Mouse (Mus musculus): ENCODE data around the gene Nlgn2.
"Not testable (repeated sequence)": the region's sequence is repeated elsewhere in the genome, so short reads cannot be mapped to it uniquely, and the experiment has no call there.

The Nlgn2 gene

DNA sequence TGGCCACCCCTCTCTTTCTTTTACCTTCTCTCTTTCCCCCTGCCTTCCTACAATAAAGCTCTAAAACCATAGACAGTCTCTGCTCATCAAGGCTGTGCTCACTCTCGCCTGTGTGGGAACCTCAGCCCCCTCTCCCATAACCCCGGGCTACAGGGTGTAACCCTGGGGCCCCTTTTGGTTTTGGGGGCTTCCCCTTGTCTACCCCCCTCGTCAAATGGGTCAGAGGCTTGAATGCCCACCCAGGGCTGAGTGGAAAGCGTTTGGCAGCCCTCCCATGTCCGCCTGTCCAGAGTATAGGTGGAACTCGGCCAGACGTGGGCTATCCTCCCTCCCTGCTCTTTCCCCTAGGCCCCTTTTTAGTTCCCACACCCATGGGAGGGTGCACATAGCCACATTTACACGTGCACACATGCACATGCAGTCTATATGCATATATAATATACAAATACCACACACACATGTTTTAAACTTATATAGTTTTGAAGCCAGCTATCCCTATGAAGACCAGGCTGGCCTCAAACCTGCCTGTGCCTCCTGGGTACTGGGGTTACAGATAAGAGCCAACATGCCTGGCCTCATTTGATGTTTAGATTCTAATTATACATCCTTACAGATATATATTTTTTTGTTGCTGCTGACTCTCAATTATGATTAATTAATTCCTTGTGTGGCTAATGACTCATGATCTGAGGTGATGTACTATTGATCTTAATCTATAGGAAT is 26.7 kb upstream of the Nlgn2 start:
- DNase-seq (ENCODE audit: low spot score in 2 of 2): no peak

DNA sequence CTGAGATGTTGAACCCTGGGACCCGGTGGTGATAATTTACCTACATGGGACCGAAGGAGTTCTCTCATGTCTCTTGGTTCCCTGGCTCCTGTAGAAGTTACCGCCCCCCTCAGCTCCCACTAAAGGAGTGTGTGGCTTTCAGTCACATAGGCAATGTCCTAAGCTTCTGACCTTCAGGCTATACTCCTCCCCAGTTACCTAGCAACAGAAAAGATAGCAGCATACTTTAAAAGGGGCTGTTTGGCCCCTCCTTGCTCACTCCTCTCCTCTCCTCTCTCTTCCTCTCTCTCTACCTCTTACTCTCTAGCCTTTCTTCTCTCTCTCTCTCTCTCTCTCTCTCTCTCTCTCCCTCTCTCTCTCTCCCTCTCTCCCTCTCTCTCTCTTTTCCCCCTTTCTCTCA is 26.1 kb upstream of the Nlgn2 start:
- DNase-seq (ENCODE audit: low spot score in 2 of 2): not testable (repeated sequence)

DNA sequence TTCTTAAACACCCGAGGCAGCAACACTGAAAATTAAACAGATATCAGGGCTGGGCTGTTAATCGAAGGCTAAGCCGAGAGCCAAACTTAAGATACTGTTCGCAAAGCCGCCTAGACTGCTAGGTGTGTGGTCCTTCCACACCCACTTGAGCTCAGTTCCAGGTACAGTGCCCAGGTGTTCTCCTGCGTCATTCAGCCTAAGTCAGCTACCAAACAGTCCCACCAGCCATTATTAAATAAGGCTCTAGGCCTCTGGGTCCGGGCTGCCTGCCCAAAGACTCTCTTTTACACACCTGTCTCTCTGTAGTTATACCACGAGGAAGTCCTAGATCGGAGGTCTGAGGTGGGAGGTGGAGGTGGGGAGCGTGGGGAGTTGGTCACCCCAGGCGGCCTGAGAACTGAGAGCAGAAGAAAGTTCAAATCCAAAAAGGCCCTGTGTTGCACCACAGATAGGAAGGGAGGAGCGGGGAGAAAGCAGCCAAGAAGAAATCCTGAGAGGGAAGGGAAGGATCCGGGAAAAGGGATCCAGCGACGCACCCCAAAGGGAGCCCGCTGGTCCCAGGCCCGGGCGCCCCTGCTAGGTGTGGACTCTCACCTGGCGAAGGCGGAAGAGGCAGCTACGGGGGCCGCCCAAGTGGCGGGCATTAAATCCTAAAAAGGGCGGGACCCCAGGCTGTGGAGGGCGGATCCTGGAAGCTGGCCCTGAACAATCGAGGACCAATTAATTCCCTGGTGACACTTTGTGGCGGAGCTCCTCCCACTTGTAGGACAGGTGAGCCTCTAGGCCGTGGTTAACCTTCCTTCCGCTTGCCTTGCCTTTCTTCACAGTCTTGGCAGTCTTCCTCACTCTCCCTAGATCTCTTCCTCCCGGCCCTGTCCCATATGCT is 20.8 kb upstream of the Nlgn2 start, which contains the start of gene Tnk1:
Gene Tnk1, minus strand, starts transcription at position 618 of the 886 bp plus-strand sequence.
- DNase-seq (ENCODE audit: low spot score in 2 of 2): no peak

DNA sequence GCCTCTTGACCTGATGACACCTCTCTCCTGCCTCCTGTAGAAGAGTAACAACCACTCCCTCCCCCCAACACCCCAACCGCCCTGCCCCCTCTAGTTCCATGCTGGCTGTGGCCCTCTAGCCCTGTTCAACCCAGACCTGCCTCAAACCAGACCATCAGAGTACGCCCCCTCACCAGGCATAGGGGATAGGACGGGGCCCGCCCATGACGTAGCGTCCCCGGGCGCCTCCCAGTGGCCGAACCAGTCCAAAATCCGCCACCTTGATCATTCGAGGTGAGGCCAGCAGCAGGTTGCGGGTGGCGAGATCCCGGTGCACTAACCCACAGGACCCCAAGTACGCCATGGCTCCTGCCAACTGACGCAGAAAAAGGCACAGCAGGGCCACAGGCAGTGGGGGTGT is 17.8 kb upstream of the Nlgn2 start:
- DNase-seq (ENCODE audit: low spot score in 2 of 2): no peak

DNA sequence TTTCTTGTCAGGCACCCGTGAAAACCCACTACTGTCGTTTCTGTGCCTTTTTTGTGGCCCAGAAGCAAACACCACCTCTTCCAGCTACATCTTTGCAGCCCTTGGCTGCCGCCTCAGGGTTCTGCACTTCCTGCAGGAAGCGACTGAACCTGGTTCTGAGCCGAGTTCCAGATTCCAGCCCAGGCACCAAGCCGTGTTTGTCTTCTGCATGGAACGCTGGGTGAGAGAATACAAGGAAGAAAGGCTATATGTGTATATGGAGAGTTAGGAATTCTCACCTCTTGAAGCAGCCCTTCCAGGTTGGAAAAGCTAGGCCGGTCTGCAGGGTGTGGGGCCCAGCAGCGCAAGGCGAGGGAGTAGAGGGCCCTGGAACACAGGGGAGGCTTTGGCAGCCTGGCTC is 17.1 kb upstream of the Nlgn2 start:
- DNase-seq (ENCODE audit: low spot score in 2 of 2): no peak

DNA sequence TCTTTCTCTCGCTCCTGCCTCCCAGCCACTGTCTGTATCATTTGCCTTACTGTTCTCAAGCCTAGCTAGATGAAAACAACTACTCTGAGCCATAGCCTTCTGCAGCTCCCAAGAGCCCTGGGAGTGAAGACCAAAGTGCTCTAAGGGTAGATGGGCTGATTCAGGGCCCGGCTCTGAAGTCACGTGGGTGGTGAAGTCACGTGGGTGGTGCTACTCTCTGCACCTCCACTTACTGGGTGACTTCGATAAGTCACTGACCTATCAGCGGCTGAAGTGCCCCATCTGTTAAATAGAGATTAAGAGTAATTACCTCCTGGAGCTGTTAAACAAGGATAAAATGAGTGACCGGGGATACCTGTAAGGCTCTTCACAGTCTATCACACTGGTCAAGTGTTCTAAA is 16.4 kb upstream of the Nlgn2 start:
- no peak for DNase-seq (ENCODE audit: low spot score in 2 of 2)

DNA sequence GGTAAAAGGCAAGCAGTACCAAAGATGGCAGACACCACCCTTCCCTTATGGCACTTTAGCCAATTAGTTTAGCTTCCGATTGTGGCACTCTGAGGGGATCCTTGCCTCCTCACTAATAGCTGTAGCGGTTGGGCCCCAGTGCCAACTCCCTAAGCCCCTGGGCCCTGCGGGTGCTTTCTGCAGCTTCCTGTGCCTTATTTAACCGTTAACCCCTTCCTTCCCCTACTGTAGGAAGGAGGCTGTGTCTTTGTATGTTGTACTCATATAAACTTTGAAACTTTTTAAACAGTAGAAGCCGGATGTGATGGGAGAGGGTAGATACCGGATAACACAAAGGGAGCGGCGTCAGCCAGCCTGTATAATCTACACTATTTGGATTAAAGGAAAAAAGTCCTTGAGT is 13.2 kb upstream of the Nlgn2 start:
- no peak for DNase-seq (ENCODE audit: low spot score in 2 of 2)

DNA sequence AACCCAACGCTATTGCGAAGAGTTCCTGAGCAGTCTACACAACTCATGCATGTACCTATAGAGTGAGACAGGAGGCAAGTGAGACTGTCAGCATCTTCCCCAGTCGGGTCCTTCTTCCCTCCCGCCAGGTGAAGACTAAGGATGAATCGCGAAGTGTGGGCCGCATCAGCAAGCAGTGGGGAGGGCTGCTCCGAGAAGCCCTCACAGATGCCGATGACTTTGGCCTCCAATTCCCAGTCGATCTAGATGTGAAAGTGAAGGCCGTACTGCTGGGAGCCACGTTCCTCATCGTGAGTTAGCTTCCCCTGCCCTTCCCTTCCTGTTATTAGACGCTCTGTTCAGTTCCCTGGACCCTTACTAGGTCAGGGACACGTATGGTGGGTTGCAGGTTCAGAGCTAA is 12.3 kb upstream of the Nlgn2 start:
- DNase-seq (ENCODE audit: low spot score in 2 of 2): no peak

DNA sequence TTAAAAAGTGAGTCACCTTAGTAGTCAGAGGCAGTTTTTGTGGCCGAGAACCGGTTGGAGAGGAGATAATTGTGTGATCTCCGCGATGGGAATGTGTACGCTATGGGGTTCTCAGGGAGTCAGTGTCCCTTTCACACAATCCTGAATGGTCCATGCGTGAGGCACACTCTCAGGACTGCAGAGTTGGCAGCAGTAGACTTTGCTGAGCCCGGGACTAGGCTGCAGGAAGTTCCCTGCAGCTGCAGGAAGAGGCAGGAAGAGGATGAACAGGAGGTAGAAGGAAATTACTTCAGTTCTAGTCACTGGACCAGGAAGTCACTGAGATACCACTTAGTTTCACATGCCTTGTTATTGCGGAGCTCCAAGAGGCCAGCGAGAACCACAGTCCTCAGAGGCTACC is 11.5 kb upstream of the Nlgn2 start:
- DNase-seq (ENCODE audit: low spot score in 2 of 2): no peak

DNA sequence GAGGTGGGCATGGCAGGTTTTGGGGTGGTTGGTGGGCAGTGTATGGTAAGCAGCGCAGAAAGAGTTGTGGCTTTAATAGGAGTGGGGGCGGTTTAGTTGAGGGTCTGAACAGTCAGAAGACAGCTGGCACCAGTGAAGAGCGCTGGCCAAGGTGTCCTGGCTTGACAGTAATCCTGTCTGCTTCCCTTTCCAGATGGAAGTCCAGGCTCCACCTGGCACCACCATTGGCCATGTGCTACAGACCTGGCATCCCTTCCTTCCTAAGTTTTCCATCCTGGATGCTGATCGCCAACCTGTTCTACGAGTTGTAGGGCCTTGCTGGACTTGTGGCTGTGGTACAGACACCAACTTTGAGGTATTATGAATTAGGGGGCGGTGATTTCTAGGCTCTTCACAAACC is 10.4 kb upstream of the Nlgn2 start:
- no peak for DNase-seq (ENCODE audit: low spot score in 2 of 2)

DNA sequence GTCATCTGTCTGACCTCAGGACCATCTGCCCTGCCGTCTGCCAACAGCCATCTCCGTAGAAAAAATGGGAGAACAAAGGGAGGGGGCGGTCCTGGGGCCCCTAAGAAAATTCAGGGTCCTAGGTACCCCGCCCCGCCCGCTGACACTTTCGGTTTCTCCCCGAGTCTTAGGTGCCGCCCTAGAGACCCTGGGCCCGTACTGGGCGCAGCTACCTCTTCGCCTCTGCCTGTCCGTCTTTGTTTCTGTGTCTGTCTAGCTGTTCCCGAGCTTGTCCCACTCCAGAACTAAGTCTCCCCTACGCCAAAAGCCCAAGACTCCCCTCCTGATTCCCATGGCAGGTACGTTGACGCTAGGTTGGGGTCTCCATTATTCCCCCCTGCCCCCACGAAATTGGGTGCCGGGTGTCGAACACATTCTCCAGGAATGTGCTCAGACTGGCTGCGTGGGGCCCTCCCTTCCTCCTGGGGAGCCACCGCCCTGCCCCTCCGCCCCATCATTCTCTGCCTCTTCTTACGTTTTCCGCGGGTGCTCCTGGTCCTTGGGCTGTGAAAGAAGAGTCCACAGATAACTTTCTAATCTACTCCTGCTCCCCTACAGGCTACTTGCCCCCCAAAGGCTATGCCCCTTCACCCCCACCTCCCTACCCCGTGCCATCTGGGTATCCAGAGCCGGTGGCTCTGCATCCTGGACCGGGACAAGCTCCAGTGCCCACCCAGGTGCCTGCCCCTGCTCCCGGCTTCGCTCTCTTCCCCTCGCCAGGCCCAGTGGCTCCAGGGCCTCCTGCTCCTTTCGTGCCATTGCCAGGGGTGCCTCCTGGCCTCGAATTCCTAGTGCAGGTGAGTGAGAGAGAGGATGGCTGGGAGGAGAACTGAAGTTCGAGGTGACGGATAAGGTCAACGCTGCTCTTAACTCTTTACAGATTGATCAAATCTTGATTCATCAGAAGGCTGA is 9.4 kb upstream of the Nlgn2 start:
- DNase-seq (ENCODE audit: low spot score in 2 of 2): no peak

DNA sequence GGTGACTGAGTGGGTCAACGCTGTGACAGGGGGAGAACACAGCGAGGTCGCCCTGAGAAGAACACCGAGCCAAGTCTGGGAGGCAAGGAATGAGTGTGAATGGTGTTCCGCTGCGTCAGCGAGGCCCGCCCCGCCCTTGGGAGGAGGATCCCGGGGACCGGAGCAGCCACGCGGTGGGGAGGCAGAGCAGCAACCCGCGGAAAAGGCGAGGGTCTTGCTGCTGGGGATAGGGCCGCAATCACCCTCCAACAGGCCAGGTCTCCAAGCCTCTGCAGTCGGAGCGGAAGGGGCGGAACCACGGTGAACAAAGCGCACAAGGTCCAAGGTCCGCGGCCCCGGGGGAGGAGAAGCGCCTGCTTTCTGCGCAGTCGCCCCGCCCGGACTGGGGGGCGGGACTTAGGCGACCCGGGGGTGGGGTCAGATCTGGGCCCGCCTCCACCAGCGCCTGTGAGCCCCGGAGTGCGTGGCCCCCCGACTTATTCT is 8.7 kb upstream of the Nlgn2 start, which contains the start of gene Plscr3:
Gene Plscr3, plus strand, starts transcription at position 179 of the 483 bp plus-strand sequence.
- DNase-seq (ENCODE audit: low spot score in 2 of 2): peak; percentile 90 to 91

DNA sequence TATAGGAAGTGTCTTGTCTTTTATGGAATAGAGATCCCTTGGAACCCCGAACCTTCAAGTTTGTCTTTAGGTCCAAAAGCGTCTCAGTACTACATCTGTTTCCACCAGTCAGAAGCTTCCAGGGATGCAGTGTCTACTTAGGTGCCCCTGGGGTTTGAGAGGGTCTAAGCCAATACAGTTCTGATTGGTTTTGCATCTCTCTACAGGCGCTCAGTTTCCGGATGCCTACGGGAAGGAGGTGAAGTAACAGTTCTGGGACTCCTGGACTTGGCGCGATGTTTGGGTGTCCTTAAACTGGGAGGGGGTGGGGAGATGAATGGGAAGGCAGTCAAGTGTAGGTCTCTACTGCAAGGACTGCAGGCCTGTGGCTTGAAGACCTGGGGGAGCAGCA is 1.1 kb upstream of the Nlgn2 start:
- no peak for DNase-seq (ENCODE audit: low spot score in 2 of 2)

DNA sequence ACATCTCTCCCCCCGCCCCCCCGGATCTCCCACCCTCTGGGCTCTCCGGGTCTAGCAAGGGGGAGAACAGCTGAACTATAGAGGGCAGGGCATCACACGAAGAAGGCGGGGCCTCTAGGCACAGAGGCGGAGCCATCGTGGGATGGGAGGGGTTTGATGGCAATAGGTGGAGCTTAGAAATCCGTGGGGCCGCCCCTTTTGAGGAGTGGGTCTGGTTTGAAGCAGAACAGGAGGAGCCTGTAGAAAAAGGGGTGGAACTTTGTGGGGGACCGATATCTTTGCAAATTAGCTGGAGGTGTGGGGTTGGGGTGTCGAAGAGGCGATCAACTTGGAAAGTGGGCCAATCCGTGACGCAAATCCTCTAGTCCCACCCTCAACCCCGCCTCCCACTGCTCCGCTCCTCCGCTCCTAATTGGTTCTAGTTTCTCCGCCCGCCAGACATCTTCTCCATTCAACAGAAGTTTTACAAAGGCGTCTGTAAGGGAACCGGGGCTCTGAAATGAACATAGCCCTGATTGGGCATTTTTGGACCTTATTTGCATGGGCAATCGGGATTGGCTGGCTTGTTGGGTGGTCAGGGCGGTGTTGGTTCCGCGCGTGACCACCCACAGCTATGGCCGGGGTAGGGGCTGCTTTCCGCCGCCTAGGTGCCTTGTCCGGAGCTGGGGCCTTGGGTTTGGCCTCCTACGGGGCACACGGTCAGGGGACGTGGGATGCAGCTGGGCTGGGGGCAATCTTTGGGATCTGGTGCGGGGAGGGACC is 549 bp upstream of the Nlgn2 start, which contains the start of gene Tmem256:
Gene Tmem256, plus strand, starts transcription at position 563 of the 762 bp plus-strand sequence.
- DNase-seq (ENCODE audit: low spot score in 2 of 2): peak; percentile 95 to 96

DNA sequence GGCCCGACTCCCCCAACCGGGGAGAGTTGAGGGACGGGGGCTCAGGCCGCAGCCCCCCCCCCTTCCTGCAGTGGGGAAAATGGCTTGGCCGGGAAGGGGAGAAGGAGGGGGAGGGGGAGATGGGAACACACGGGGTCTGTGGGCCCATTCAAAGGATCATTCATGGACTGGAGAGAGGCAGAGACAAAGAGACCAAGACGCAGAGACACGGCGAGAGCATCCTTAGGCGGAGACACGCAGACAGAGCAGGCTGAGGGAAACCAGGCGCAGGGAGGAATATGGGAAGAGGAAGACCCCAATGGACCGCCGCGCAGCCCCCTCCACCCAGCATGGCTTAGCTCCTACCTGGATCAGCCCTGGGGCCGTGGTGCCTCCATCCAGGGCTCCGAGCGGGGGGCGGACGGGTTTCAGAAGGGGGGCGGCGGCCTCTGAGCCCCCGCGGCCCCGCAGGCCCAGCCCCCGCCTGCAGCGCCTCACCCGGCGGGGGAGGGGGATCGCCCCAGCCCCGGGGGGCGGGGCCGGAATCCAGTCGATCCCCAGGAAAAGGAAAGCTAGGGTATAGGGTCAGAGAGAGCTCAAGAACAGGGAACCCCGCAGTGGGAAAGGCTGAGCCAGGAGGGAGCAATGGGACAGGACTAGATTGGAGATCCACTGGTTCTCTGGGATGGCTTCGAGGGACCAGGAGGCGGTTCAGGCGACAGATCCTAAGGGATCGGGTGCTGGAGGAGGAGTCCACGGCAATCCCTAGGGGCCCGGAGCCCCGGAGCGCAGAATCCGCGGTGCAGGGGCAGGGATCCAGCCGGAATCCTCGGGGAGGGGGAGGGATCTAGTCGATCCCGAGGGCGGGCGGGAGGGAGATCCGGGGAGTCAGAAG is 644 bp downstream of the Nlgn2 start:
- peak in 1 of 2 experiments; percentile 43 for DNase-seq (ENCODE audit: low spot score in 2 of 2)

DNA sequence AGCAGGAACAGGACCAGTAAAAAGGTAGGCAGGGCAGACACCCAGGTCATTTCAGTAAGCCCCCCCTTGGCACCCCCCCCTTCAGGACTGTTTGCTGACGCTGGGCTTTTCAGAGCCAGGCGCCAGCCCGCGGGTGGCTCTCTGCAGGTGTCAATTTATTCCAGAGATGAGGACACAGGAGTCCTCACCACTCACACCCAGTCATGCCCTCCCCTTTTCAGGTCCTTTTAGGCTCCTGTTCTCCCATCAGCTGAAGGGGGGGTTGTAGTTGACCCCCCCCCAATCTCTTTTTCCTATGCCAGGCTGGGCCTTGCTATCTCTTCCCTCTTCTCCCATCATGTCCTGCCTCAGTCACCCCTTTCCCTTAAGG is 1.6 kb downstream of the Nlgn2 start:
- no peak for DNase-seq (ENCODE audit: low spot score in 2 of 2)

DNA sequence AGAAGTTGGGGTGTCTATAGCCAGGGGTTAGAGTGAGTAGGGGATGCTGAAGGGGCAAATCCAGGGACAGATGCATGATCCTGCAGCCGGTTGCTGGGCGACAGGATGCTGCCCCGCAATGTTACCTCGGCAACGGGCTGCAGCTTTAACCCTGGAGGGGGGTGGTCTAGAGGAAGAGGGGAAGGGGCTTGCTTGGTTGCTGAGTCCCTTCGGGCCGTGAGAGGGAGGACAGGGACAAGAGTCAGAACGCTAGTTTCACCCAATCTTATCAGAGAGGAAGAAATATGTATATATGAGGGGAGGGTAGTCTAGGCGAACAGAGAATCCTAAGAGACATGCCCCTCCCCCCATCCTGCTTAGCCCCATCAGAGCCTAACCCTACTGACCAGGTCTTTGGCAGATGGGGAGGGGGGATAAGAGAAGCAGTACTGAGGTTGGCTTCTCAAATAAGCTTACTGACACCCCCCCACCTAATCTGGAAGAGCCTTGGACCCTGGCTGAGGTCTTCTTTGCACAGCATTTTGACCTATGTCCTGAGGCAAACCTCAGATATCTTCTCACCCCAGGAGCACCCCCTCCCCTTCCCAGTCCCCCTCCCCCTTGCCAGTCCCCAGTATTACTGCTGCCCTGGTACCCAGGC is 2.1 kb downstream of the Nlgn2 start:
- DNase-seq (ENCODE audit: low spot score in 2 of 2): no peak

DNA sequence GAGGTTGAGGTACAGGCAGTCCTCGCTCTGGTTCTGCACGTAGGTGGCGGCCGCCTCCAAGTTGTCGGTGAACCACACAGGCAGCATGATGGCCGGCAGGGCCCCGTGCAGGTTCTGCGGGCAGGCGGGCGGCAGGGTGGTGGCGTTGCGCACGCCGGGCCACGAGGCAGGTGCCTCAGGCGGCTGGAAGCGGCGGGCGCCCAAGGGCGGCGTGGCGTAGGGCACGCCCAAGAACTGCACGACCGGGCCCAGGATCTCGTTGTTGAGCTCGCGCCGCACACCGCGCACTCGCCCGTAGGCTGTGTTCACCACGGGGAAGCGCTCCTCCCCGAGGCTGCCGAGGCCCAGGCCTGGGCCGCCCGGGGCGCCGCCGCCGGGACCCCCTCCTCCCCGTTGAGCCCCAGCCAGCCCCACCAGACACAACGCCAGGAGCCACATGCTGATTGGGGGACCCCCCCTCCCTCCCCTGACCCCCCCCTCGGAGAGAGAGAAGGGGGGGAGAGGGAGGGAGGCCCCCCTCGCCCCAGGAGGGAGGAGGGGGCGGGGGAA is 3.5 kb downstream of the Nlgn2 start:
- DNase-seq (ENCODE audit: low spot score in 2 of 2): no peak

DNA sequence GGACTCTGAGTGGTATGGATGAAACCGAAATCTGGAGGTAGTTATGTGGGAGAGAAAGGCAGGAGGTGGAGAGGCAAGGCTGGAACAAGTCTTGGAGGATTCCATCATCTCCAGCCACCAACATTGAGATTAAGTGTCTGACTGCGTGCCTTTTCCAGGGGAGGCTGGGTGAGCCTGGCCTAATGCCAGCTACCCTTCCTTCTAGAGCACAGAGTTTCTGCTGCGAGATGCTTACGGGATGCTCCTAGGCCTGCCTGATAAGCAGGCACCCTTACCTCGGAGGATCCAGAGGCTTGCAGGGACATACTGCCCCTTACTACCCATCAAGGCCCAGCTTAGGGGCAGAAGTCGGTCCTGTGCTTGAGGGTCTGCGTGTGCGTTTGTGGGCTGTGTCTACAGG is 4.0 kb downstream of the Nlgn2 start:
- DNase-seq (ENCODE audit: low spot score in 2 of 2): no peak
